Mouse (Mus musculus) heart, adult 2 months (tissue): ENCODE results near the gene Vps72.
"Not testable (repeated sequence)": the region's sequence is repeated elsewhere in the genome, so short reads cannot be mapped to it uniquely, and the experiment has no call there.

Experiments
- CTCF ChIP-seq: fragments of 200-600 bp; IDR thresholded peaks from 2 replicates; pipeline ENCODE4 v1.8.1; 2022; ENCODE audit warnings: antibody characterized with exemption, mild to moderate bottlenecking, moderate library complexity
- POLR2A ChIP-seq: fragments of 200-500 bp; IDR thresholded peaks from 2 replicates; pipeline ENCODE4 v1.6.1; 2011; ENCODE audit warnings: mild to moderate bottlenecking, low read depth, low read length, control low read depth; ENCODE audit not compliant: insufficient read depth

DNA sequence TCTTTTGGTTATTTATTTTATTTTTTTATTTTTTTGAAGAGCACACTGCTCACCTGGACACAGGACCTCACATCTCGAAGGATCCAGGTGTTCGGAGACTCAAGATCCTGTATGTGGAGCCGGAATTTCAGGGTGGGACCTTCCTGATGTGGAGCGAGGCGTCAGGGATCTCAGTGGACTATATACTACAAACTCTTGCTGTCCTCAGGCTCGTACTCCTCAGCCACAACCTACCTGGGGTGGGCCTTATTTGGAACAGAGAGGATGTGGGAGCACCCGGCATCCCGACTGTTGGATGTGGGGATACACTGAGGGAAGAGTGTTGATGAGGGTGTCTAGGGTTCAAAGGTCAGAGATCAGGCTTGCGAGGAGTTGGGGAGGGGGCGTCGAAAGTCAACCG lies 23.3 kb downstream of the Vps72 start:
- not testable (repeated sequence) for TF ChIP-seq POLR2A, CTCF
